Mouse (Mus musculus) myocyte (in vitro differentiated cells): Measurements from ENCODE around the gene Kctd19. TPM values are rescaled to one million over a fixed set of nuclear protein-coding genes. Genes with fewer than 3 reads are reported as not detected.

Experiments
- H3K27me3 ChIP-seq: one replicate; pipeline ENCODE4 v1.6.1; 2011; ENCODE audit not compliant: control insufficient read depth, insufficient read depth, insufficient read length
- H3K36me3 ChIP-seq: one replicate; pipeline ENCODE4 v1.6.1; 2011; ENCODE audit not compliant: control insufficient read depth, insufficient read depth
- H3K4me2 ChIP-seq: one replicate; pipeline ENCODE4 v1.6.1; 2011; ENCODE audit warnings: low read depth, control low read depth
- H3K4me3 ChIP-seq: one replicate; pipeline ENCODE4 v1.5.1; 2011; ENCODE audit warnings: mild to moderate bottlenecking, control low read depth, moderate library complexity
- H3K79me2 ChIP-seq: one replicate; pipeline ENCODE4 v1.6.1; 2011; ENCODE audit not compliant: control insufficient read depth, insufficient read depth
- H3ac ChIP-seq: one replicate; pipeline ENCODE4 v1.6.1; 2011; ENCODE audit not compliant: control insufficient read depth, insufficient read length
- CEBPB ChIP-seq: IDR thresholded peaks from 2 replicates; pipeline ENCODE4 v1.6.1; 2011; ENCODE audit warnings: mild to moderate bottlenecking, moderate library complexity; ENCODE audit not compliant: poor library complexity, insufficient read depth, severe bottlenecking
- E2F4 ChIP-seq: IDR thresholded peaks from one replicate; pipeline ENCODE4 v1.6.1; 2011; ENCODE audit warnings: mild to moderate bottlenecking, control low read depth, moderate library complexity; ENCODE audit not compliant: insufficient read depth
- MAX ChIP-seq: IDR thresholded peaks from one replicate; pipeline ENCODE4 v1.6.1; 2011; ENCODE audit warnings: low read depth, mild to moderate bottlenecking, control low read depth
- MYOD1 ChIP-seq, 3 experiments: IDR thresholded peaks; one replicate each; pipeline ENCODE4 v1.6.1; 2011; ENCODE audit warnings: control low read depth in 2 of 3, low read depth in 2 of 3, mild to moderate bottlenecking in 2 of 3, moderate library complexity in 1 of 3; ENCODE audit not compliant: insufficient read length in 2 of 3, control insufficient read depth in 1 of 3
- MYOG ChIP-seq, 3 experiments: IDR thresholded peaks; one replicate each; pipeline ENCODE4 v1.6.1; 2011; ENCODE audit warnings: control low read depth in 2 of 3, low read depth in 2 of 3, mild to moderate bottlenecking in 2 of 3; ENCODE audit not compliant: insufficient read length in 2 of 3, control insufficient read depth in 1 of 3, insufficient read depth in 1 of 3
- POLR2A ChIP-seq: IDR thresholded peaks from one replicate; pipeline ENCODE4 v1.6.1; 2011; ENCODE audit warnings: low read depth, mild to moderate bottlenecking, control low read depth, moderate library complexity; ENCODE audit not compliant: insufficient read length
- POLR2AphosphoS2 ChIP-seq: IDR thresholded peaks from one replicate; pipeline ENCODE4 v1.6.1; 2011; ENCODE audit warnings: low read depth, control low read depth; ENCODE audit not compliant: insufficient read length
- REST ChIP-seq: IDR thresholded peaks from one replicate; pipeline ENCODE4 v1.6.1; 2011; ENCODE audit warnings: mild to moderate bottlenecking, control low read depth, moderate library complexity; ENCODE audit not compliant: insufficient read depth, insufficient read length
- SRF ChIP-seq: IDR thresholded peaks from one replicate; pipeline ENCODE4 v1.6.1; 2011; ENCODE audit warnings: low read depth; ENCODE audit not compliant: control insufficient read depth, insufficient read length
- TCF12 ChIP-seq: IDR thresholded peaks from one replicate; pipeline ENCODE4 v1.6.1; 2011; ENCODE audit warnings: mild to moderate bottlenecking, control low read depth; ENCODE audit not compliant: poor library complexity, insufficient read depth, severe bottlenecking
- TCF3 ChIP-seq: IDR thresholded peaks from one replicate; pipeline ENCODE4 v1.6.1; 2011; ENCODE audit warnings: low read depth, control low read depth; ENCODE audit not compliant: insufficient read length
- USF1 ChIP-seq: IDR thresholded peaks from one replicate; pipeline ENCODE4 v1.6.1; 2011; ENCODE audit warnings: low read depth, mild to moderate bottlenecking, control low read depth, moderate library complexity
- polyA plus RNA-seq: library from polyadenylated mRNA; unstranded; fragments of >200 nt; fragmentation: generic; extraction: Trizol; gene quantifications from one replicate; pipeline ENCODE4 v1.2.1, GENCODE M21; 2012; ENCODE audit warnings: missing spikeins

The Kctd19 gene
- not detected for polyA plus RNA-seq

GRCm38 (mm10) chr8:105413391-105413790 lies at the start of gene Kctd19, which contains the start of gene Lrrc36:
Gene Kctd19 (minus strand): TSS chr8:105413502.
Gene Lrrc36 (plus strand): TSS chr8:105413571.
- no peak for TF ChIP-seq USF1
- TF ChIP-seq REST: no peak
- no peak for TF ChIP-seq E2F4
- no peak for TF ChIP-seq TCF3
- TF ChIP-seq CEBPB: no peak
- TF ChIP-seq SRF: no peak
- no peak for TF ChIP-seq MYOD1 (IDR thresholded peaks at IDR 0.05; ENCODE audit: control insufficient read depth in 1 of 3, insufficient read length in 2 of 3, low read depth in 2 of 3)
- Histone ChIP-seq H3K27me3 (peaks cover 19% of the 10 kb centered on the region), H3K36me3 (no peaks in the 10 kb centered on the region), H3K79me2 (no peaks in the 10 kb centered on the region), H3K4me3 (no peak within 1 kb of the TSS), H3K4me2 (no peak within 1 kb of the TSS), H3ac (no peak within 1 kb of the TSS)

- TF ChIP-seq MYOG (IDR thresholded peaks at IDR 0.05; ENCODE audit: control insufficient read depth in 1 of 3, insufficient read depth in 1 of 3, insufficient read length in 2 of 3, low read depth in 2 of 3) (no peak), SRF (no peak), USF1 (no peak), MAX (no peak), CEBPB (no peak), MYOD1 (IDR thresholded peaks at IDR 0.05; ENCODE audit: control insufficient read depth in 1 of 3, insufficient read length in 2 of 3, low read depth in 2 of 3) (no peak), TCF3 (no peak), REST (no peak), POLR2AphosphoS2 (no peak), E2F4 (no peak), TCF12 (no peak), POLR2A (no peak)
- Histone ChIP-seq H3K4me3 (no peak overlapping the region), H3K27me3 (no peaks in the 10 kb centered on the region), H3K79me2 (no peaks in the 10 kb centered on the region), H3ac (no peak overlapping the region), H3K4me2 (no peak overlapping the region), H3K36me3 (no peaks in the 10 kb centered on the region)
These were observed 47.9 kb upstream of the Kctd19 start for GRCm38 (mm10) chr8:105461085-105461803.

DNA sequence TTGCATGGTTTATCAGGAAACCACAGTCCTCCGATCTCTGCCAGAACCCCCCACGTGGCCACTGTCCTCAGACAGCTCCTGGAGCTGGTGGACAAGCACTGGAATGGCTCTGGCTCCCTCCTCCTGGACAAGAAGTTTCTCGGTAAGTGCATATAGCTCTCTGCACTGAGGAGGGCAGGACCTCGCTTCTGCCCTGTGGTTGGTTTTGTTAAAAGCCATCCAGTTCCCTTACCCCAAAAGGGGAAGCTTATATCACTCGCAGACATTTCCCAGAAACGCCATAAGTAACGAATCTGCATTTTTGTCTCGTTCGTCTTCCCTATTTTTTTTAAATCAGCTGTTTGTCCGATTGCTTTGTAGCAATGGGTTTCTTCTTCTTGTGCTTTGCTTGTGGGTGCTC lies 41.9 kb upstream of the Kctd19 start:
- no peak overlapping the region for H3K4me2 ChIP-seq
- no peak overlapping the region for H3ac ChIP-seq
- peaks cover 10% of the 10 kb centered on the region for H3K27me3 ChIP-seq
- TF ChIP-seq REST: no peak
- peak; percentile 58 for TF ChIP-seq USF1
- H3K79me2 ChIP-seq: no peaks in the 10 kb centered on the region
- H3K4me3 ChIP-seq: no peak overlapping the region
- H3K36me3 ChIP-seq: no peaks in the 10 kb centered on the region

DNA sequence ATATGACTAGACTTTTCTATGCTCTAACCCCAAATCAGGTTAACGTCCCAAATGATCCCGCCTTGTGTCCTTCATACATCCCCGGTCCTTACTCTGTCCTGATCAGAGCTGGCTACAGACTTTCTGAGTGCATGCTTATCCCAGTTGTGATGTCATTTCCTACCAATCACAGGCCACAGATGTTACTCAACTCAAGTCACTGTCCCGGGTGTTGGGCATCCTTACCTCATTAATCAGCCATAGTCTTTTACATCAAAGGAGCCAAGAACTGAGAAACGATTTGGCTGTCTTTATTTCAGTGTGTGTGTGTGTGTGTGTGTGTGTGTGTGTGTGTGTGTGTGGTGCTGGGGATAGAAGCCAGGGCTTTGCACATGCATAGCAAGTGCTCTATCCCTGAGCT lies 40.8 kb upstream of the Kctd19 start:
- Histone ChIP-seq H3K36me3 (no peaks in the 10 kb centered on the region), H3K4me2 (no peak overlapping the region), H3K27me3 (peaks cover 15% of the 10 kb centered on the region), H3K79me2 (no peaks in the 10 kb centered on the region), H3ac (no peak overlapping the region), H3K4me3 (no peak overlapping the region)
- TF ChIP-seq POLR2AphosphoS2 (no peak), CEBPB (0 out of 2 replicates have a peak, but pooled peaks have one; percentile 36)

- no peak for TF ChIP-seq POLR2AphosphoS2
- no peak for TF ChIP-seq E2F4
- no peak for TF ChIP-seq POLR2A
- TF ChIP-seq REST: no peak
- no peak for TF ChIP-seq TCF3
- no peak for TF ChIP-seq MAX
- TF ChIP-seq MYOG (IDR thresholded peaks at IDR 0.05; ENCODE audit: control insufficient read depth in 1 of 3, insufficient read depth in 1 of 3, insufficient read length in 2 of 3, low read depth in 2 of 3): no peak
- no peak for TF ChIP-seq MYOD1 (IDR thresholded peaks at IDR 0.05; ENCODE audit: control insufficient read depth in 1 of 3, insufficient read length in 2 of 3, low read depth in 2 of 3)
- no peak for TF ChIP-seq TCF12
- TF ChIP-seq CEBPB: no peak
- TF ChIP-seq SRF: no peak
- TF ChIP-seq USF1: no peak
- H3ac ChIP-seq: no peak overlapping the region
- no peaks in the 10 kb centered on the region for H3K79me2 ChIP-seq
- no peak overlapping the region for H3K4me3 ChIP-seq
- no peak overlapping the region for H3K4me2 ChIP-seq
- no peaks in the 10 kb centered on the region for H3K36me3 ChIP-seq
- H3K27me3 ChIP-seq: peaks cover 17% of the 10 kb centered on the region
These were observed 40.0 kb upstream of the Kctd19 start for GRCm38 (mm10) chr8:105453296-105453695.
